Mouse (Mus musculus): ENCODE results near the gene Tas1r1.

DNA sequence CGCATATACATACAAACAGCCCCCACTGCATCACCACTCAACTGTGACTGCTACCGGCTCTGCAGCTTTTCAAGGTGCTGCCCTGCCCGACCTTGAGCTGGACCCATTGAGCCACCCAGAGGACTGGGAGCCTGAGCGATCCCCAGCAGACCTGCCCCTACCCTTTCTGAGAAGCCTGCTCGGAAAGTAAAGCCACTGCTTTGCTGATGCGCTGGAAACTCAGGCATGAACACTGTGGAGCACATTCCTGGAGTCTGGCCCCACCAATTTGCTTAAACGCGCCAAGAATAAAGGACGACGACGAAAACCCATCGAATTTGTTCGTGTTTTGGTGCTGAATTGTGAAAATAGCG is 30.2 kb downstream of the Tas1r1 start:
- TF ChIP-seq KAT2A (conservative IDR thresholded peaks at IDR 0.05; ENCODE audit: low read depth, low read length), result no peak
- TF ChIP-seq MAZ (IDR thresholded peaks at IDR 0.05; ENCODE audit: low read depth, low read length), result no peak
- TF ChIP-seq GATA1 (IDR thresholded peaks at IDR 0.05; ENCODE audit: low read depth, low read length), result no peak
